Mouse (Mus musculus) ovary, adult 18-20 months (tissue): ENCODE measurements around the gene Ttll2.
"Not testable (repeated sequence)": the region's sequence is repeated elsewhere in the genome, so short reads cannot be mapped to it uniquely, and the experiment has no call there.

Experiments used
- DNase-seq: peaks from one replicate; pipeline ENCODE4 v3.0.0; 2022; ENCODE audit warnings: low spot score, mixed read lengths

Ttll2 gene

GRCm38 (mm10) chr17:7360749-7361465 is 8.4 kb upstream of the Ttll2 start:
- DNase-seq, result peak; percentile 11

GRCm38 (mm10) chr17:7359806-7360205 is 7.3 kb upstream of the Ttll2 start:
- not testable (repeated sequence) for DNase-seq

GRCm38 (mm10) chr17:7348765-7349164 is 3.7 kb downstream of the Ttll2 start:
- not testable (repeated sequence) for DNase-seq

- DNase-seq, result not testable (repeated sequence)
These were observed 15.1 kb downstream of the Ttll2 start for GRCm38 (mm10) chr17:7337381-7337780.

- DNase-seq, result not testable (repeated sequence)
These were observed 19.8 kb downstream of the Ttll2 start for GRCm38 (mm10) chr17:7332745-7333144.

- not testable (repeated sequence) for DNase-seq
These were observed 26.1 kb downstream of the Ttll2 start for GRCm38 (mm10) chr17:7326415-7326814.

GRCm38 (mm10) chr17:7324346-7324745 is 28.1 kb downstream of the Ttll2 start, which contains the start of gene Tcp10a:
Gene Tcp10a, plus strand, starts transcription at chr17:7324646.
- DNase-seq, result not testable (repeated sequence)

GRCm38 (mm10) chr17:7319789-7320188 is 32.7 kb downstream of the Ttll2 start:
- DNase-seq, result not testable (repeated sequence)

- DNase-seq, result not testable (repeated sequence)
These were observed 36.7 kb downstream of the Ttll2 start for GRCm38 (mm10) chr17:7315693-7316382.

- not testable (repeated sequence) for DNase-seq
These were observed 46.0 kb downstream of the Ttll2 start for GRCm38 (mm10) chr17:7306278-7307196.
